Mouse (Mus musculus) left cerebral cortex, adult 9 months (tissue): ENCODE results near the gene Cxcr1.
"Not testable (repeated sequence)": the region's sequence is repeated elsewhere in the genome, so short reads cannot be mapped to it uniquely, and the experiment has no call there.

Source experiments
- DNase-seq, 2 experiments: peaks; one replicate each; pipeline ENCODE4 v3.0.0; 2022; ENCODE audit warnings: low spot score in 2 of 2

The Cxcr1 gene

GRCm38 (mm10) chr1:74196621-74197419 lies 2.4 kb upstream of the Cxcr1 start:
- no peak for DNase-seq

- no peak for DNase-seq
These were observed 1.5 kb upstream of the Cxcr1 start for GRCm38 (mm10) chr1:74195961-74196360.

- no peak for DNase-seq
These were observed 1.7 kb downstream of the Cxcr1 start for GRCm38 (mm10) chr1:74192711-74193110.

- DNase-seq: no peak
These were observed 4.0 kb downstream of the Cxcr1 start for GRCm38 (mm10) chr1:74190471-74190870.

GRCm38 (mm10) chr1:74183006-74183405 lies 11.4 kb downstream of the Cxcr1 start:
- DNase-seq: no peak

GRCm38 (mm10) chr1:74181462-74181861 lies 13.0 kb downstream of the Cxcr1 start:
- DNase-seq: no peak

GRCm38 (mm10) chr1:74179624-74180408 lies 14.6 kb downstream of the Cxcr1 start:
- DNase-seq: no peak

- no peak for DNase-seq
These were observed 15.8 kb downstream of the Cxcr1 start for GRCm38 (mm10) chr1:74178618-74179017.

- no peak for DNase-seq
These were observed 18.7 kb downstream of the Cxcr1 start for GRCm38 (mm10) chr1:74175731-74176130.

GRCm38 (mm10) chr1:74172722-74173121 lies 21.7 kb downstream of the Cxcr1 start:
- DNase-seq: no peak

- no peak for DNase-seq
These were observed 24.7 kb downstream of the Cxcr1 start for GRCm38 (mm10) chr1:74169721-74170120.

- DNase-seq: no peak
These were observed 27.3 kb downstream of the Cxcr1 start for GRCm38 (mm10) chr1:74167136-74167535.

- no peak for DNase-seq
These were observed 34.4 kb downstream of the Cxcr1 start for GRCm38 (mm10) chr1:74160036-74160435.

GRCm38 (mm10) chr1:74159613-74160012 lies 34.8 kb downstream of the Cxcr1 start:
- not testable (repeated sequence) for DNase-seq

GRCm38 (mm10) chr1:74156381-74156910 lies 38.0 kb downstream of the Cxcr1 start:
- DNase-seq: no peak

- DNase-seq: no peak
These were observed 38.9 kb downstream of the Cxcr1 start for GRCm38 (mm10) chr1:74155435-74156012.

GRCm38 (mm10) chr1:74153461-74154184 lies 40.8 kb downstream of the Cxcr1 start, which contains the start of gene Cxcr2:
Gene Cxcr2, plus strand, starts transcription at chr1:74153989.
- DNase-seq: no peak

- no peak for DNase-seq
These were observed 43.3 kb downstream of the Cxcr1 start for GRCm38 (mm10) chr1:74151091-74151490.

- DNase-seq: no peak
These were observed 44.3 kb downstream of the Cxcr1 start for GRCm38 (mm10) chr1:74150101-74150500.

GRCm38 (mm10) chr1:74149106-74149885 lies 45.1 kb downstream of the Cxcr1 start:
- DNase-seq: no peak
